8 mouse cellular contexts compared by ENCODE assay signal in the genomic region with DNA sequence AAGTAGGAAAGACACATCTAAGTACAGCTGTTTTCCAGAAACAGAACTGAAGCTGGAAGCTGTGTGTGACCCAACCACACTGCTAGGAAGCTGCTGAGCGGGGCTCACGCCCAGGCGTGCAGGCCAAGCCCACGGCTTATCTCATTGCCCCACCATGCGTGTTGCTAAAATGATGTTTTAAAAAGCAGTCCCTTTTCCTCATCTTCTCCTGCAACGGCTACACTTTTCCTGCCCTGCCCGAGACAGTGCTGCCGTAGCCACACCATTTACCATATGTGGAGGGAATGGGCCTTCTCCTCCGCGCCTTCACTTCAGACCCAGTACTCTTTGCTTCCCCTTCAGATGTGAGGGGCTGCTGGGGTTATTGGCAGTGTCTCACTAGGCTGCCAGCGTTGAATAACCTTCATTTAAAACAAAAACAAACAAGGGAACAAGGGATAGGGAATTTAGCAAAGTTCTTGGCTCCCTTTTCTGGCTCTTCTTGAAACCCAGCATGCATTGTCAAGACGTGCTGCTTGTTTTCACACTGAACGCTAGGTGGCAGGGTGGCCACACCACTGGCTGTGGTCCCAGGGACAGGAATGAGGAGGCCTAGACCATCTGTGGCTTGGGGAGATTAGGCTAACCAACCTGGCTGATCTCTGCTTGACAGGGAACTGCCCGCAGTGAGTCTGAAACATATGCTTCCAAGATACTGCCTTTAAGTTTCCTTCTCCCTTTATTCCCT.
DNase-seq lines count a peak whose midpoint lies in the region; ATAC-seq lines count a peak whose summit lies in the region.

No protein-coding gene starts in this region.

- no peaks in the 10 kb centered on the region for H3K36me3 ChIP-seq in forebrain, embryonic 10.5 days (replicated peaks)
- no peaks in the 10 kb centered on the region for H3K36me3 ChIP-seq in heart, embryonic 16.5 days (ENCODE audit: control insufficient read depth, insufficient read depth)
- no peaks in the 10 kb centered on the region for H3K36me3 ChIP-seq in liver, embryonic 15.5 days (replicated peaks)
- no peaks in the 10 kb centered on the region for H3K36me3 ChIP-seq in neural tube, embryonic 12.5 days

- 56% methylated on average over 14 of the region's 14 CpGs for WGBS in forebrain, embryonic 10.5 days
- 45% methylated on average over 14 of the region's 14 CpGs for WGBS in heart, embryonic 16.5 days
- WGBS in liver, embryonic 15.5 days (ENCODE audit: insufficient replicate concordance) = 20% methylated on average over 14 of the region's 14 CpGs
- WGBS in neural tube, embryonic 12.5 days = 55% methylated on average over 14 of the region's 14 CpGs

- peak; percentile 87 for ATAC-seq in heart, embryonic 16.5 days (replicated peaks; ENCODE audit: extremely low read depth, insufficient read depth, low FRiP score)
- peak; percentile 95 for ATAC-seq in liver, embryonic 15.5 days (ENCODE audit: insufficient read depth)
- peak; percentile 81 for ATAC-seq in neural tube, embryonic 12.5 days (ENCODE audit: low FRiP score, low read depth)

- peaks cover 32% of the 10 kb centered on the region for H3K27me3 ChIP-seq in forebrain, embryonic 10.5 days (ENCODE audit: poor library complexity, severe bottlenecking)
- H3K27me3 ChIP-seq in heart, embryonic 16.5 days (ENCODE audit: control insufficient read depth, insufficient read depth, low read length) = no peaks in the 10 kb centered on the region
- H3K27me3 ChIP-seq in liver, embryonic 15.5 days = no peaks in the 10 kb centered on the region
- no peaks in the 10 kb centered on the region for H3K27me3 ChIP-seq in neural tube, embryonic 12.5 days (replicated peaks)

- no peak overlapping the region for H3K4me2 ChIP-seq in heart, embryonic 16.5 days (ENCODE audit: low read depth, low read length)
- peak overlapping the region; percentile 79 for H3K4me2 ChIP-seq in liver, embryonic 15.5 days
- H3K4me2 ChIP-seq in neural tube, embryonic 12.5 days (replicated peaks) = no peak overlapping the region

- H3K4me1 ChIP-seq in forebrain, embryonic 10.5 days = peaks cover 85% of the 10 kb centered on the region
- H3K4me1 ChIP-seq in heart, embryonic 16.5 days (ENCODE audit: control insufficient read depth, insufficient read depth, low read length) = peaks cover 29% of the 10 kb centered on the region
- peaks cover 52% of the 10 kb centered on the region for H3K4me1 ChIP-seq in liver, embryonic 15.5 days (replicated peaks)
- H3K4me1 ChIP-seq in neural tube, embryonic 12.5 days = peaks cover 11% of the 10 kb centered on the region

- peak; percentile 68 to 72 for DNase-seq in CD8-positive naive resting alpha-beta T cell, adult 2 months (ENCODE audit: low read depth in 2 of 2, low spot score in 2 of 2)
- peak; percentile 82 for DNase-seq in c-Kit-positive CD71-negative TER-119-negative erythroid progenitor cells, embryonic 14.5 days (ENCODE audit: low read depth)
- peak; percentile 87 for DNase-seq in forebrain, embryonic 10.5 days (ENCODE audit: extremely low spot score, low spot score)
- DNase-seq in kidney, postnatal 36 days = peak; percentile 80 to 90
- peak; percentile 66 for DNase-seq in telencephalon, adult 2 months (ENCODE audit: low read depth, low spot score)

- peak overlapping the region; percentile 84 for H3K27ac ChIP-seq in forebrain, embryonic 10.5 days
- peak overlapping the region; percentile 74 for H3K27ac ChIP-seq in heart, embryonic 16.5 days (ENCODE audit: low read length)
- peak overlapping the region; percentile 98 for H3K27ac ChIP-seq in liver, embryonic 15.5 days (replicated peaks)
- no peak overlapping the region for H3K27ac ChIP-seq in neural tube, embryonic 12.5 days

- no peaks in the 10 kb centered on the region for H3K9me3 ChIP-seq in forebrain, embryonic 10.5 days
- no peaks in the 10 kb centered on the region for H3K9me3 ChIP-seq in heart, embryonic 16.5 days (replicated peaks; ENCODE audit: control insufficient read depth, low read length)
- no peaks in the 10 kb centered on the region for H3K9me3 ChIP-seq in liver, embryonic 15.5 days (replicated peaks)
- H3K9me3 ChIP-seq in neural tube, embryonic 12.5 days = no peaks in the 10 kb centered on the region

- H3K9ac ChIP-seq in heart, embryonic 16.5 days (ENCODE audit: low read length) = peak overlapping the region; percentile 38; the same call in 1 of the 2 replicates
- H3K9ac ChIP-seq in liver, embryonic 15.5 days = peak overlapping the region; percentile 61
- H3K9ac ChIP-seq in neural tube, embryonic 12.5 days = no peak overlapping the region

- H3K4me3 ChIP-seq in forebrain, embryonic 10.5 days = no peak overlapping the region
- H3K4me3 ChIP-seq in heart, embryonic 16.5 days (ENCODE audit: low read length) = no peak overlapping the region
- H3K4me3 ChIP-seq in liver, embryonic 15.5 days (replicated peaks) = peak overlapping the region; percentile 39
- H3K4me3 ChIP-seq in neural tube, embryonic 12.5 days = no peak overlapping the region
